Mouse (Mus musculus) hindbrain, postnatal 0 days (tissue): ENCODE results near the gene Rap1gap2. TPM values are rescaled to one million over a fixed set of nuclear protein-coding genes. Genes with fewer than 3 reads are reported as not detected.

Source experiments
- ATAC-seq: fragments of 200-750 bp; cut with Nextera tagmentation; 2 replicates; pipeline ENCODE4 v1.8.0; 2017; ENCODE audit warnings: mild to moderate bottlenecking, moderate TSS enrichment, moderate library complexity
- DNase-seq: peaks from one replicate; pipeline ENCODE4 v3.0.0-alpha.2; 2015; ENCODE audit warnings: low spot score
- H3K27ac ChIP-seq: fragments of 300-500 bp; sonication (generic); 2 replicates; pipeline ENCODE4 v1.5.1; 2014; ENCODE audit warnings: mild to moderate bottlenecking
- H3K27me3 ChIP-seq: fragments of 300-500 bp; sonication (generic); 2 replicates; pipeline ENCODE4 v1.6.1; 2014; ENCODE audit warnings: low read length, mixed read lengths; ENCODE audit not compliant: insufficient read depth
- H3K36me3 ChIP-seq: fragments of 300-500 bp; sonication (generic); 2 replicates; pipeline ENCODE4 v1.6.1; 2014; ENCODE audit warnings: low read length, mixed read lengths; ENCODE audit not compliant: insufficient read depth
- H3K4me1 ChIP-seq: fragments of 300-500 bp; sonication (generic); 2 replicates; pipeline ENCODE4 v1.6.1; 2014; ENCODE audit warnings: antibody characterized with exemption, low read length, mixed read lengths; ENCODE audit not compliant: insufficient read depth
- H3K4me2 ChIP-seq: fragments of 300-500 bp; sonication (generic); 2 replicates; pipeline ENCODE4 v1.6.1; 2014; ENCODE audit warnings: low read depth, mild to moderate bottlenecking, low read length, moderate library complexity, mixed read lengths
- H3K4me3 ChIP-seq: fragments of 300-500 bp; sonication (generic); 2 replicates; pipeline ENCODE4 v1.5.1; 2014; ENCODE audit warnings: low read length
- H3K9ac ChIP-seq: fragments of 300-500 bp; sonication (generic); replicated peaks from 2 replicates; pipeline ENCODE4 v1.6.1; 2014; ENCODE audit warnings: mild to moderate bottlenecking, low read length, moderate library complexity, mixed read lengths
- H3K9me3 ChIP-seq: fragments of 300-500 bp; sonication (generic); 2 replicates; pipeline ENCODE4 v1.6.1; 2016; ENCODE audit warnings: low read length, mixed read lengths
- CTCF ChIP-seq: IDR thresholded peaks from 2 replicates; pipeline ENCODE4 v1.5.1; 2016; ENCODE audit warnings: antibody characterized with exemption, control low read depth, low read depth
- WGBS: fragments of 180-500 bp; shearing (Covaris S2); extraction: QIAGEN DNeasy Blood & Tissue Kit; methylation state at CpG from one replicate; pipeline ENCODE4 v1.1.7; 2014; 5-methylcytosine and 5-hydroxymethylcytosine counted together
- polyA plus RNA-seq: library from polyadenylated mRNA; unstranded; fragments of >200 nt; fragmentation: Nextera tagmentation; extraction: Ambion mirVana; gene quantifications from 2 replicates; pipeline ENCODE4 v1.2.1, GENCODE M21; 2015
- total RNA-seq: library from RNA; depleted of rRNA; stranded (reverse); fragments of >200 nt; gene quantifications from 2 replicates; pipeline ENCODE4 v1.2.3, GENCODE M21; 2014

The Rap1gap2 gene
- total and polyA plus RNA-seq, 2 experiments from 2014 or later, result 9.9 to 55.5 TPM

DNA sequence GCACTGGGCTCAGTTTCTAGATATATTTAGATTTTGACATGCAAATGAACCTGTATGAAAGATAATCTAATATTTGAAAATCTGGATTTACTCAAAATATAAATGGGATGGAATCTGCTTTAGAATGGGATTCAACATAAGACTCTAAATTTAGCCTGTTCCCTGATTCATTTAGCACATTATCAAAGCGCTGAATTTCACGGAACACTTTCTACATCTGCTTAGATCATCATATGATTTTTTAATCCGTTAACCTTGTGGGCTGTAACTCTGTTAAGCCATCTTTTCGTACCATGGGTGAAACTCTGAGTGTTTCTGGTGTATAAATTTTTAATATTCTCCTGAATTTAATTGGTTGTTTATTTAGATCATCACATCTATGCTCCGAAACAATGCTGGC is 184.4 kb downstream of the Rap1gap2 start:
- whole genome bisulfite sequencing, result 79% methylated on average over 5 of the region's 5 CpGs
- Histone ChIP-seq H3K27me3 (no peaks in the 10 kb centered on the region), H3K4me1 (no peaks in the 10 kb centered on the region), H3K27ac (no peak overlapping the region), H3K4me3 (no peak overlapping the region), H3K4me2 (no peak overlapping the region), H3K9ac (no peak overlapping the region), H3K36me3 (no peaks in the 10 kb centered on the region), H3K9me3 (no peaks in the 10 kb centered on the region)
- DNase-seq (no peak), ATAC-seq (no peak)
- TF ChIP-seq CTCF, result no peak

DNA sequence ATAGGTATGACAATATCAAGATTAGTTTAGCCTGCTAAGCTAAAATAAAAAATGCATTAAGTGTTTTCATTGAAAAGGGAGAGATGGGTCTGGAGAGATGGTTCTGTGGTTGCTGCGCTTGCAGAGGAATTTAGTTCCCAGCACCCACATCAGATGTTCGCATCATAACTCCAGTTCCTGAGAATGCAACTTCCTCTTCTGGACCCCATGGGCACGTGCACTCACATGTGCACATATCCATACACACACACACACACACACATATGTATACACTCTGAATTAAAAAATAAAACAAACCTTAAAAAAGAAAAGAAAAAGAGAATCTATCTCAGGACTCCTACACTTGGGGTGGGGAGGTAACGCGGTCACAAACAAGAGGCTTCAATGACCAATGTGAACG is 188.7 kb downstream of the Rap1gap2 start:
- no peak overlapping the region for H3K9ac ChIP-seq
- ATAC-seq (no peak), DNase-seq (no peak)
- no peak for TF ChIP-seq CTCF
- H3K27me3 ChIP-seq, result no peaks in the 10 kb centered on the region
- no peak overlapping the region for H3K27ac ChIP-seq
- no peak overlapping the region for H3K4me2 ChIP-seq
- H3K4me3 ChIP-seq, result no peak overlapping the region
- H3K4me1 ChIP-seq, result no peaks in the 10 kb centered on the region
- no peaks in the 10 kb centered on the region for H3K36me3 ChIP-seq
- no peaks in the 10 kb centered on the region for H3K9me3 ChIP-seq
- 95% methylated on average over 6 of the region's 6 CpGs for WGBS

DNA sequence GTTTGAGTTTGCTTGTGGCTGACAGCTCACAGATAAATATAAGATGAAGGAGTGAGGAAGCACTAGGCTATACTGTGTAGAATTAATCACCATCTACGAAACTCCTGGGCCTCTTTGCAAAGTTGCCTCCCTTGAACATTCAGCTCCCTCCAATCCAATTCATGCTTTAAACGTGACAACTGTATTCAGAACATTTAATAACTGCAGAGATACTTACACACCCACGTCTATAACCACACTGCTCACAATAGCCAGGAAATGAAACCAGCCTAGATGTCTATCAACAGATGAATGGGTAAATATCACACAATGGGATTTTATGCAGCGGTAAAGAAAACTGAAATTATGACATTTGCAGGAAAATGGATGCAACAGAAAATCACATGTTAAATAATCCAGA is 189.6 kb downstream of the Rap1gap2 start:
- no peak for DNase-seq
- no peak for TF ChIP-seq CTCF
- H3K4me2 ChIP-seq, result no peak overlapping the region
- H3K9me3 ChIP-seq, result no peaks in the 10 kb centered on the region
- H3K36me3 ChIP-seq, result no peaks in the 10 kb centered on the region
- H3K4me3 ChIP-seq, result no peak overlapping the region
- no peak overlapping the region for H3K9ac ChIP-seq
- no peaks in the 10 kb centered on the region for H3K27me3 ChIP-seq
- ATAC-seq, result no peak
- 73% methylated on average over 4 of the region's 4 CpGs for WGBS
- no peaks in the 10 kb centered on the region for H3K4me1 ChIP-seq
- H3K27ac ChIP-seq, result no peak overlapping the region

DNA sequence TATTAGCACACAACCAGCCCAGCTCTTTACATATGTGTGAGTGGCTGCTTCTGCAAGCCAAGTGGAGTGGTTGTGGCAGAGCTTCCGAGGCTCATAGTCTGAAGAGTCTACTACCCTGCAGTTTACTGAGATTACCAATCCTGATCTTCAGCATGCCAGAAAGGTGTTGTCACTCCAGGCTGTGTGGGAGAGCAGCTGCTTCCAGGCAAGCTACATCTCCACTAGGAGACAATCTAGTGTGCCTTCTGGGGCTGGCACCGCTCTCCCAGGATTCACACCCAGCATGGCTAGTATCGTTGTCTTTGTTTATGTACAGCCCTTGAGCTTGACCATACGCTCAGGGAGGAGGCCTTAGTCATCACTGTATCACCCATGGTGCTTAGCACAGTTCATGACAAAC is 191.1 kb downstream of the Rap1gap2 start:
- no peak overlapping the region for H3K9ac ChIP-seq
- H3K4me2 ChIP-seq, result no peak overlapping the region
- no peaks in the 10 kb centered on the region for H3K9me3 ChIP-seq
- DNase-seq, result no peak
- H3K4me3 ChIP-seq, result no peak overlapping the region
- no peaks in the 10 kb centered on the region for H3K27me3 ChIP-seq
- H3K4me1 ChIP-seq, result no peaks in the 10 kb centered on the region
- H3K27ac ChIP-seq, result no peak overlapping the region
- WGBS, result 80% methylated on average over 4 of the region's 4 CpGs
- TF ChIP-seq CTCF, result no peak
- H3K36me3 ChIP-seq, result no peaks in the 10 kb centered on the region
- no peak for ATAC-seq

DNA sequence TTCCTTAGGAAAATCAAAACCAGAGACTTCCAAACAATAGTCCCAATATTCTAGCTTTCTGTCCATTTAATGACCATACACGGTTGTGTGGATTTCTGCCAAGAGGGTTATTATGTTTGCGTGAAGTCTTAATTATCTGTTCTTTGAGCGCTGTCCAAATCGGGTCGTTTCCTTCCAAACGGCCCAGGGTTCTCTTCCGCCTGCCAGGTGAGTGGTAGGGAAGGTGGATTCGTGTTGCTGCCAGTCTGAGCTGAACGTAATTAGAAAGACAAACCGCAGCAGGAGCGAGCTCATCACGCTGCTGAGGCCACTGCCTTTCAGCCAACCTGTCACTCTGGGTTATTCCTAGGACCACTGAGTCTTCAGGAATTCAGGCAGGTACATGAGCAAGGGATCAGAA is 195.0 kb downstream of the Rap1gap2 start:
- TF ChIP-seq CTCF, result no peak
- Histone ChIP-seq H3K4me2 (no peak overlapping the region), H3K36me3 (no peaks in the 10 kb centered on the region), H3K9ac (no peak overlapping the region), H3K4me1 (no peaks in the 10 kb centered on the region), H3K27ac (no peak overlapping the region), H3K9me3 (no peaks in the 10 kb centered on the region), H3K27me3 (no peaks in the 10 kb centered on the region), H3K4me3 (no peak overlapping the region)
- 40% methylated on average over 12 of the region's 12 CpGs for WGBS
- ATAC-seq (peak; percentile 72), DNase-seq (peak; percentile 73)

DNA sequence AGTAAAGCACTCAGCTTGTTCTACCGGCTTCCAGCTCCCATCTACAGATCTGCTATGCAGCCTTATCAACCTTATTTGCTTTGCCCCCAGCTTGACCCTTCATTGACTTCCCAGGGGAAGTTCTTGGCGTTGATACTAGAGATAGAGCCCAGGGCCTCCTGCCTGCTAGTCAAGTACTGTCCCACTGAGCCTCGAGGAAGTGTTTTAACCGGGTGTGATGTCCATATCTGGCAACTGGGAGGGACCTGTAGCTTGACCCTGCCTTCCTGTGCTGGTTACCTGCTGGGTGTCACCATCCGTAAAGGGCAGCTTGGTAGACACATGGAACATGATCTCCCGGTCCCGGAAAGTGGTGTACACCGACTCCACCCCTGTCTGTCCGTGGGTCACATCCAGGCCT is 196.6 kb downstream of the Rap1gap2 start:
- Histone ChIP-seq H3K27ac (no peak overlapping the region), H3K9ac (no peak overlapping the region), H3K27me3 (no peaks in the 10 kb centered on the region), H3K4me2 (no peak overlapping the region), H3K4me1 (peaks cover 7% of the 10 kb centered on the region), H3K36me3 (no peaks in the 10 kb centered on the region), H3K9me3 (no peaks in the 10 kb centered on the region), H3K4me3 (no peak overlapping the region)
- WGBS, result 73% methylated on average over 9 of the region's 9 CpGs
- DNase-seq, result no peak
- no peak for ATAC-seq
- no peak for TF ChIP-seq CTCF

DNA sequence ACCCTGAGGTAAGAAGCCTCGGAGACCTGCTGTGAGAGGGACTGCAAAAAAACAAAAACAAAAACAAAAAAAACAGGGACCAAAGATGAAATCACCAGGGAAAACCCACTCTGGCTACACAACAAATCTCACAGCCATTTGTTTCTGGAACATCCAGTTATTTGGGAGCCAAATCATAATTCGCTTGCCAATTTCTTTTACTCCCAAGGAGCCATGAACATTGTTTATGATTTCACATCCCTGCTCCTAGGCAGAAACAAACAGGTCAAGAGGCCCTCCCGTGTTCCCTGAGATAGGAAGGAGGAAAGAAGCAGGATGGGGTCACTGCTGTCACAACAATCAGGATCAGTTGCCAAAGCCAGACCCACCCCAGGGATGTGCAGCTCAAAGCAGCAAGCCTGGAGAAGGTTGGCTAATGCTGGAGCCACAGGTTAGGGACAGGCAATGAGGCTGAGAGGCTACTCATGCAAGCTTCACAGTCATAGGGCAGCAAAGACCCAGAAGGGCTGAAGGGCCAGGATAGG is 197.2 kb downstream of the Rap1gap2 start:
- DNase-seq (no peak), ATAC-seq (no peak)
- no peak for TF ChIP-seq CTCF
- H3K27me3 ChIP-seq, result no peaks in the 10 kb centered on the region
- H3K36me3 ChIP-seq, result no peaks in the 10 kb centered on the region
- H3K4me2 ChIP-seq, result no peak overlapping the region
- H3K4me1 ChIP-seq, result peaks cover 12% of the 10 kb centered on the region
- no peak overlapping the region for H3K27ac ChIP-seq
- 55% methylated on average over 3 of the region's 3 CpGs for WGBS
- no peak overlapping the region for H3K9ac ChIP-seq
- H3K4me3 ChIP-seq, result no peak overlapping the region
- no peaks in the 10 kb centered on the region for H3K9me3 ChIP-seq
